Mouse (Mus musculus) adrenal gland, postnatal 25 days (tissue): ENCODE data around the gene 4930556J24Rik. TPM values are rescaled to one million over a fixed set of nuclear protein-coding genes. Genes with fewer than 3 reads are reported as not detected.
"Not testable (repeated sequence)": the region's sequence is repeated elsewhere in the genome, so short reads cannot be mapped to it uniquely, and the experiment has no call there.

Source experiments
- DNase-seq: peaks from one replicate; pipeline ENCODE4 v3.0.0; 2021; ENCODE audit warnings: mixed read lengths
- total RNA-seq: library from RNA; stranded (reverse); gene quantifications from 2 replicates; pipeline ENCODE4 v1.2.3, GENCODE M21; 2021

Gene 4930556J24Rik
- total RNA-seq, 1 experiment from 2014 or later: not detected

- DNase-seq: no peak
These were observed 3.5 kb downstream of the 4930556J24Rik start for GRCm38 (mm10) chr11:3973081-3973480.

GRCm38 (mm10) chr11:3970361-3970760, 6.2 kb downstream of the 4930556J24Rik start:
- DNase-seq: no peak

- no peak for DNase-seq
These were observed 6.7 kb downstream of the 4930556J24Rik start for GRCm38 (mm10) chr11:3969837-3970236.

GRCm38 (mm10) chr11:3964416-3965172, 12.0 kb downstream of the 4930556J24Rik start:
- no peak for DNase-seq

- DNase-seq: peak; percentile 77
These were observed 12.8 kb downstream of the 4930556J24Rik start, which contains the start of gene Pes1 for GRCm38 (mm10) chr11:3963610-3964415. TSS of gene Pes1 (plus strand) at chr11:3963975.

- DNase-seq: no peak
These were observed 13.4 kb downstream of the 4930556J24Rik start for GRCm38 (mm10) chr11:3963155-3963554.

GRCm38 (mm10) chr11:3961761-3962160, 14.8 kb downstream of the 4930556J24Rik start:
- no peak for DNase-seq

GRCm38 (mm10) chr11:3960901-3961300, 15.7 kb downstream of the 4930556J24Rik start:
- no peak for DNase-seq

- DNase-seq: not testable (repeated sequence)
These were observed 21.2 kb downstream of the 4930556J24Rik start for GRCm38 (mm10) chr11:3955371-3955770.

GRCm38 (mm10) chr11:3954876-3955275, 21.7 kb downstream of the 4930556J24Rik start:
- DNase-seq: not testable (repeated sequence)

GRCm38 (mm10) chr11:3946386-3946785, 30.2 kb downstream of the 4930556J24Rik start:
- DNase-seq: no peak

- no peak for DNase-seq
These were observed 35.2 kb downstream of the 4930556J24Rik start for GRCm38 (mm10) chr11:3941371-3941770.

- no peak for DNase-seq
These were observed 39.2 kb downstream of the 4930556J24Rik start for GRCm38 (mm10) chr11:3937321-3937874.

- no peak for DNase-seq
These were observed 40.3 kb downstream of the 4930556J24Rik start for GRCm38 (mm10) chr11:3936318-3936717.

GRCm38 (mm10) chr11:3935135-3935534, 41.4 kb downstream of the 4930556J24Rik start:
- no peak for DNase-seq

- no peak for DNase-seq
These were observed 42.8 kb downstream of the 4930556J24Rik start for GRCm38 (mm10) chr11:3933756-3934285.

- DNase-seq: peak; percentile 85
These were observed 44.9 kb downstream of the 4930556J24Rik start, which contains the start of gene Tcn2 for GRCm38 (mm10) chr11:3931511-3932211. TSS of gene Tcn2 (minus strand) at chr11:3932159.

GRCm38 (mm10) chr11:3930931-3931330, 45.6 kb downstream of the 4930556J24Rik start:
- no peak for DNase-seq

GRCm38 (mm10) chr11:3930019-3930418, 46.6 kb downstream of the 4930556J24Rik start:
- DNase-seq: no peak

GRCm38 (mm10) chr11:3925916-3926315, 50.7 kb downstream of the 4930556J24Rik start:
- DNase-seq: no peak

- no peak for DNase-seq
These were observed 53.8 kb downstream of the 4930556J24Rik start for GRCm38 (mm10) chr11:3922731-3923130.

- no peak for DNase-seq
These were observed 54.5 kb downstream of the 4930556J24Rik start for GRCm38 (mm10) chr11:3922115-3922514.
